ENCODE assay signal across 14 mouse cellular contexts in the genomic region with DNA sequence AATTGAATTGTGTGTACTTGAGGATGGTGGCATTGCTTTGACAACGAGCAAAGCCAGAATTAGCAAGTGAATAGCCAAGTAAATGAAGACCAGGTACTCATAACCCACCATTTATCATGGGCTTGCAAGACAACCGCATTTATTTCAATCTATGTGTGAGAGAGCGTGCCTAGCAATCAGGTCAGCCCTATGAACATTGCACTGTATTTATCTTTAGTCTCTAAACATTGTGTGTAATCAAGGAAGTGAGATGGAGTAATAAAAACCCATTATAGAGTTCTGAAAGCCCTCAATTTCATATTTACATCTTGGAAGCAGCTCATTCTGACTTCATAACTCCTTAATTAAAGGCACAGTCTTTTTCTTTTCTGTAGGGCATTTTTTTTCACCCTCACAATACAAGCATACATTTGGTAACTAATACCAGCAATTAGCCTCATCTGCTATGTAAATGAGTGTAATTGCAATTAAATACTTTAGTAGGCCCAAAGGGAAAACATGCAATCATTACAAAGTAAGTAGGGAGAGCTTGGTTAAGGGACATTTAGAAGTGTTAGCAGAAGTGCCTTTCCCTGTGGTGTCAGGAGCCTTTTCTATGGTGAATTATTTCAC.
"Had no signal": no experiment of that assay in that cellular context is flagged by ENCODE, and none has a peak within 500 bp of the region (broad histone marks: within the 10 kb centered on the region; RNA-seq: fewer than 3 reads in every experiment).

No protein-coding gene starts in this region.

- H3K27ac ChIP-seq: kidney, embryonic 15.5 days; left cerebral cortex, adult 2 months; liver, embryonic 13.5 days had no signal

- DNase-seq: kidney, adult 8-10 months; kidney, postnatal 10 days; kidney, postnatal 36 days; layer of hippocampus, postnatal 36 days; liver, embryonic 13.5 days; lung, adult 2 months; lung, postnatal 14 days; lung, postnatal 4 days; midbrain, embryonic 14.5 days; retina, postnatal 1 day; thymus, adult 18-20 months; thymus, postnatal 36 days had no signal

- H3K27me3 ChIP-seq: kidney, embryonic 15.5 days; liver, embryonic 13.5 days had no signal

- H3K9me3 ChIP-seq: kidney, embryonic 15.5 days; liver, embryonic 13.5 days had no signal

- H3K4me2 ChIP-seq: kidney, embryonic 15.5 days; liver, embryonic 13.5 days had no signal

- H3K9ac ChIP-seq: kidney, embryonic 15.5 days; liver, embryonic 13.5 days had no signal

- H3K4me1 ChIP-seq: kidney, embryonic 15.5 days; liver, embryonic 13.5 days had no signal

- H3K4me3 ChIP-seq: kidney, embryonic 15.5 days; left cerebral cortex, adult 2 months; liver, embryonic 13.5 days had no signal

- H3K36me3 ChIP-seq: kidney, embryonic 15.5 days; liver, embryonic 13.5 days had no signal
